Mouse (Mus musculus) myocyte (in vitro differentiated cells): ENCODE measurements around the gene Sdc3. TPM values are rescaled to one million over a fixed set of nuclear protein-coding genes. Genes with fewer than 3 reads are reported as not detected.

Source experiments
- H3K27me3 ChIP-seq: one replicate; pipeline ENCODE4 v1.6.1; 2011; ENCODE audit not compliant: control insufficient read depth, insufficient read depth, insufficient read length
- H3K36me3 ChIP-seq: one replicate; pipeline ENCODE4 v1.6.1; 2011; ENCODE audit not compliant: control insufficient read depth, insufficient read depth
- H3K4me2 ChIP-seq: one replicate; pipeline ENCODE4 v1.6.1; 2011; ENCODE audit warnings: low read depth, control low read depth
- H3K4me3 ChIP-seq: one replicate; pipeline ENCODE4 v1.5.1; 2011; ENCODE audit warnings: mild to moderate bottlenecking, control low read depth, moderate library complexity
- H3K79me2 ChIP-seq: one replicate; pipeline ENCODE4 v1.6.1; 2011; ENCODE audit not compliant: control insufficient read depth, insufficient read depth
- H3ac ChIP-seq: one replicate; pipeline ENCODE4 v1.6.1; 2011; ENCODE audit not compliant: control insufficient read depth, insufficient read length
- CEBPB ChIP-seq: IDR thresholded peaks from 2 replicates; pipeline ENCODE4 v1.6.1; 2011; ENCODE audit warnings: mild to moderate bottlenecking, moderate library complexity; ENCODE audit not compliant: poor library complexity, insufficient read depth, severe bottlenecking
- E2F4 ChIP-seq: IDR thresholded peaks from one replicate; pipeline ENCODE4 v1.6.1; 2011; ENCODE audit warnings: mild to moderate bottlenecking, control low read depth, moderate library complexity; ENCODE audit not compliant: insufficient read depth
- MAX ChIP-seq: IDR thresholded peaks from one replicate; pipeline ENCODE4 v1.6.1; 2011; ENCODE audit warnings: low read depth, mild to moderate bottlenecking, control low read depth
- MYOD1 ChIP-seq, 3 experiments: IDR thresholded peaks; one replicate each; pipeline ENCODE4 v1.6.1; 2011; ENCODE audit warnings: control low read depth in 2 of 3, low read depth in 2 of 3, mild to moderate bottlenecking in 2 of 3, moderate library complexity in 1 of 3; ENCODE audit not compliant: insufficient read length in 2 of 3, control insufficient read depth in 1 of 3
- MYOG ChIP-seq, 3 experiments: IDR thresholded peaks; one replicate each; pipeline ENCODE4 v1.6.1; 2011; ENCODE audit warnings: control low read depth in 2 of 3, low read depth in 2 of 3, mild to moderate bottlenecking in 2 of 3; ENCODE audit not compliant: insufficient read length in 2 of 3, control insufficient read depth in 1 of 3, insufficient read depth in 1 of 3
- POLR2A ChIP-seq: IDR thresholded peaks from one replicate; pipeline ENCODE4 v1.6.1; 2011; ENCODE audit warnings: low read depth, mild to moderate bottlenecking, control low read depth, moderate library complexity; ENCODE audit not compliant: insufficient read length
- POLR2AphosphoS2 ChIP-seq: IDR thresholded peaks from one replicate; pipeline ENCODE4 v1.6.1; 2011; ENCODE audit warnings: low read depth, control low read depth; ENCODE audit not compliant: insufficient read length
- REST ChIP-seq: IDR thresholded peaks from one replicate; pipeline ENCODE4 v1.6.1; 2011; ENCODE audit warnings: mild to moderate bottlenecking, control low read depth, moderate library complexity; ENCODE audit not compliant: insufficient read depth, insufficient read length
- SRF ChIP-seq: IDR thresholded peaks from one replicate; pipeline ENCODE4 v1.6.1; 2011; ENCODE audit warnings: low read depth; ENCODE audit not compliant: control insufficient read depth, insufficient read length
- TCF12 ChIP-seq: IDR thresholded peaks from one replicate; pipeline ENCODE4 v1.6.1; 2011; ENCODE audit warnings: mild to moderate bottlenecking, control low read depth; ENCODE audit not compliant: poor library complexity, insufficient read depth, severe bottlenecking
- TCF3 ChIP-seq: IDR thresholded peaks from one replicate; pipeline ENCODE4 v1.6.1; 2011; ENCODE audit warnings: low read depth, control low read depth; ENCODE audit not compliant: insufficient read length
- USF1 ChIP-seq: IDR thresholded peaks from one replicate; pipeline ENCODE4 v1.6.1; 2011; ENCODE audit warnings: low read depth, mild to moderate bottlenecking, control low read depth, moderate library complexity
- polyA plus RNA-seq: library from polyadenylated mRNA; unstranded; fragments of >200 nt; fragmentation: generic; extraction: Trizol; gene quantifications from one replicate; pipeline ENCODE4 v1.2.1, GENCODE M21; 2012; ENCODE audit warnings: missing spikeins

Sdc3 gene
- polyA plus RNA-seq, 1 experiment: 15.8 TPM

DNA sequence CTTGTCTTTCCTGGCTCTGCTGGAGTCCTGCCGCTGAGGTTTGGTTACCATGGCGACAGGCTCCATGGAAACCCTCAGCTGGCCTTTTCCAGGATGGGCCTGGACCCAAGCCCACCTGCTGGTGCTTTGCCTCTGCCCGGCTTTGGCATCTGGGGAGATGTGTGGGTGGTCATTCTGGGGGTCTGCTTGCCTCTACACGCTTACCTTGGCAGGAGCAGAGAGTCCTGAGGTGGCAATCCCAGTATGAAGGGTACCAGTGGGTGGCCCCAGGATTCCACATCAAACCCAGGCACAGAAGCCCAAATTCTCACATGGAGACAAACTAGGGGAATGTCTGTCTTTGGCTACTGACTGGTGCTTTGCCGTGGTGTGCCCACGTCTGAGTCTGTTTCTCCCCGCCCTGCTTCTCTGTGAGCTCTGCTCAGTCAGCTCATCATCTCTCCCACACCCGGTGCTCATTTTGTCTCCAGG, 73.6 kb downstream of the Sdc3 start:
- Histone ChIP-seq H3K27me3 (no peaks in the 10 kb centered on the region), H3K4me3 (no peak overlapping the region), H3K79me2 (no peaks in the 10 kb centered on the region), H3K4me2 (no peak overlapping the region), H3K36me3 (no peaks in the 10 kb centered on the region), H3ac (no peak overlapping the region)
- no peak for TF ChIP-seq POLR2A
- TF ChIP-seq MYOD1 (IDR thresholded peaks at IDR 0.05; ENCODE audit: control insufficient read depth in 1 of 3, insufficient read length in 2 of 3, low read depth in 2 of 3): no peak
- TF ChIP-seq SRF: no peak
- TF ChIP-seq TCF12: no peak
- no peak for TF ChIP-seq MAX
- TF ChIP-seq POLR2AphosphoS2: no peak
- no peak for TF ChIP-seq TCF3
- no peak for TF ChIP-seq E2F4
- no peak for TF ChIP-seq MYOG (IDR thresholded peaks at IDR 0.05; ENCODE audit: control insufficient read depth in 1 of 3, insufficient read depth in 1 of 3, insufficient read length in 2 of 3, low read depth in 2 of 3)
- TF ChIP-seq REST: no peak
- no peak for TF ChIP-seq USF1
- no peak for TF ChIP-seq CEBPB

DNA sequence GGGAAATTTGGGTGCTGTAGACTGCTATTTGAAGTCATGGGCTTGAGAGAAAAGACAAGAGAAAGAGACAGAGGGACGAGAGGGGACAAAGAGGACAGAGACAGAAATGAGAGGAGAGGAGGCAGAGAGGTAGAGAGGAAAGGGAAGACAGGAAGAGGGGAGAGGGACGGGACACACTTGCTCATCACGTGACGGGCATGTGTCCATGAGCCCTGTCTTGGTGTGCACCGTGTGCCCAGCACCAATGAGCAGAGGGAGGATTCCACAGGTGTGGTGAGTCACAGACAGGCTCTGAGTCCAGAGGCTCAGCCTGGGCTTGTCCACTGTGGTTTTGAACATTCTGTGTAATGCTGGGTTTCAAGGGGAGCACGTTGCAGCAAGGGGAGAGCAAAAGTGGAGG, 75.6 kb downstream of the Sdc3 start:
- Histone ChIP-seq H3K36me3 (no peaks in the 10 kb centered on the region), H3K4me3 (no peak overlapping the region), H3K4me2 (no peak overlapping the region), H3K27me3 (no peaks in the 10 kb centered on the region), H3K79me2 (no peaks in the 10 kb centered on the region), H3ac (no peak overlapping the region)
- peak; percentile 33 for TF ChIP-seq USF1
- no peak for TF ChIP-seq CEBPB

DNA sequence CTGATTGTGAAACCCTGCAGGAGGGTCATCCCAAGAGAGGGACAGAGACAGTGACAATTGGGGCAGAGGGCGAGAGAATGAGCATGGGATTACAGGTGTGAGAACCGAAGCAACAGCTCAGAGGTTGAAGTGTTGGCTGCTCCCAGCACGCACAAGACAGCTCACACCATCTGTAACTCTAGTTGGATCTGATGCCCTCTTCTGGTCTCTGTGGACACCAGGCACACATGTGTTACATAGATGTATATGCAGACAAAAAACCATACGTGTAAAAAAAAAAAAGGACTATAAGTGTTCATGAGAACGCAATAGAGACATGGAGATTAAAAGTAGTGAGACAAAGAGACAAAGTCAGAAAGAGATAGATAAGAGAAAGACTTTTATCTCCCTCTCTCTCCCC, 76.5 kb downstream of the Sdc3 start:
- Histone ChIP-seq H3K4me3 (no peak overlapping the region), H3K79me2 (no peaks in the 10 kb centered on the region), H3K4me2 (no peak overlapping the region), H3K27me3 (no peaks in the 10 kb centered on the region), H3K36me3 (no peaks in the 10 kb centered on the region), H3ac (no peak overlapping the region)
- no peak for TF ChIP-seq MYOD1 (IDR thresholded peaks at IDR 0.05; ENCODE audit: control insufficient read depth in 1 of 3, insufficient read length in 2 of 3, low read depth in 2 of 3)
- no peak for TF ChIP-seq POLR2AphosphoS2
- no peak for TF ChIP-seq MAX
- no peak for TF ChIP-seq TCF3
- no peak for TF ChIP-seq REST
- TF ChIP-seq CEBPB: no peak
- TF ChIP-seq MYOG (IDR thresholded peaks at IDR 0.05; ENCODE audit: control insufficient read depth in 1 of 3, insufficient read depth in 1 of 3, insufficient read length in 2 of 3, low read depth in 2 of 3): no peak
- no peak for TF ChIP-seq USF1
- TF ChIP-seq SRF: no peak

DNA sequence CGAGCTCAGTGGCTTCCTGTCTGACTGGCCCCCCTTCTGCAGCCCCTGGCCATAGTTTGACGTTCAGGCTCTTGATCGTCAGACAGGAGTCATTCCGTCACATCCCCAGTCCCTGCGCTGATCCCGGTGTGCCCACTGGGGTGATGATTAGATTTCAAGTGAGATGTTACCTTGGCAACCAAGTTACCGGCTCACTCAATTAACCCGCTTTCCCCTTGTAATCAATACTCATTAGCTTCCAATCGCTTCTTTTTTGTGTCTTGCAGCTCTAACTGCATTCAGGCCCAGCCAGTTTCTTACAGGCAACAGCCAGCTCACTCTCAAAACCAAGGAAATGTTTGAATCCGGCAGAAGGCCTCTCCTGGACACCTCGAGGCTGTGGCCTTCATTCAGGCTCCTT, 80.1 kb downstream of the Sdc3 start:
- Histone ChIP-seq H3K4me2 (no peak overlapping the region), H3K4me3 (no peak overlapping the region), H3K27me3 (no peaks in the 10 kb centered on the region), H3ac (no peak overlapping the region), H3K36me3 (no peaks in the 10 kb centered on the region), H3K79me2 (no peaks in the 10 kb centered on the region)
- TF ChIP-seq CEBPB: no peak
- TF ChIP-seq MYOD1 (IDR thresholded peaks at IDR 0.05; ENCODE audit: control insufficient read depth in 1 of 3, insufficient read length in 2 of 3, low read depth in 2 of 3): no peak
- no peak for TF ChIP-seq POLR2AphosphoS2
- no peak for TF ChIP-seq MYOG (IDR thresholded peaks at IDR 0.05; ENCODE audit: control insufficient read depth in 1 of 3, insufficient read depth in 1 of 3, insufficient read length in 2 of 3, low read depth in 2 of 3)
- no peak for TF ChIP-seq POLR2A
- no peak for TF ChIP-seq E2F4
- no peak for TF ChIP-seq TCF12
- no peak for TF ChIP-seq MAX
- no peak for TF ChIP-seq USF1
- no peak for TF ChIP-seq REST
- no peak for TF ChIP-seq SRF
- TF ChIP-seq TCF3: no peak

DNA sequence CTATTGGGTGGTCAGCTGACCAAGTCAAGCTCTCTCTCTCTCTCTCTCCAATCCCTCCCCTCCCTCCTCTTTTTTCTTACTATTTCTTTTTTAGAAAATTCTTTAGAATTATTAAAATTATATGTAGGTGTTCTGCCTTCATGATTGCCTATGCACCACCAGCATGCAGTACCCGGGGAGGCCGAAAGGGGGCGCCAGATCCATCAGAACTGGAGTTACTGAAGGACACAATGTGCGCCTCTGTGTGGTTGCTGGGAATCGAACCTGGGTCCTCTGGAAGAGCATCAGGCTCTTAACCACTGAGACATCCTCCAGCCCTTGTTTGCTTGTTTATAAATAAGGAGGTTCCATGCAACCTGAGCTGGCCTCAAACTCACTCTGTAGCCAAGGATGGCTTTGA, 81.1 kb downstream of the Sdc3 start:
- no peak for TF ChIP-seq TCF3
- TF ChIP-seq MYOD1 (IDR thresholded peaks at IDR 0.05; ENCODE audit: control insufficient read depth in 1 of 3, insufficient read length in 2 of 3, low read depth in 2 of 3): no peak
- TF ChIP-seq E2F4: no peak
- no peak for TF ChIP-seq POLR2AphosphoS2
- TF ChIP-seq TCF12: no peak
- TF ChIP-seq SRF: no peak
- no peak for TF ChIP-seq REST
- no peak for TF ChIP-seq CEBPB
- TF ChIP-seq MYOG (IDR thresholded peaks at IDR 0.05; ENCODE audit: control insufficient read depth in 1 of 3, insufficient read depth in 1 of 3, insufficient read length in 2 of 3, low read depth in 2 of 3): no peak
- TF ChIP-seq USF1: no peak
- TF ChIP-seq MAX: no peak
- no peak for TF ChIP-seq POLR2A
- Histone ChIP-seq H3K4me2 (no peak overlapping the region), H3ac (no peak overlapping the region), H3K27me3 (no peaks in the 10 kb centered on the region), H3K79me2 (no peaks in the 10 kb centered on the region), H3K4me3 (no peak overlapping the region), H3K36me3 (no peaks in the 10 kb centered on the region)
